1 mouse cellular context compared by ENCODE assay signal in genomic region chr17:35209785-35210535, GRCm38 (mm10).
TF ChIP-seq lines count a peak whose summit lies in the region.

No protein-coding gene starts in this region.

TF ChIP-seq in MEL, 35 proteins besides CTCF, POLR2A, EP300 and RAD21:
- TF ChIP-seq USF2 (IDR thresholded peaks at IDR 0.05; ENCODE audit: borderline replicate concordance in 1 of 2, insufficient read depth in 1 of 2, low read depth in 1 of 2, low read length in 2 of 2) (no peak), MAZ (IDR thresholded peaks at IDR 0.05; ENCODE audit: low read depth, low read length) (0 out of 2 replicates have a peak, but pooled peaks have one; percentile 42), CHD1 (IDR thresholded peaks at IDR 0.05; ENCODE audit: low read depth, low read length) (no peak), USF1 (IDR thresholded peaks at IDR 0.05; ENCODE audit: low read depth, low read length) (no peak), TBP (IDR thresholded peaks at IDR 0.05; ENCODE audit: low read depth, low read length) (peak; percentile 54; the same call in 1 of the 2 replicates), ELF1 (IDR thresholded peaks at IDR 0.05; ENCODE audit: low read depth, low read length) (0 out of 2 replicates have a peak, but pooled peaks have one; percentile 27), ZC3H11A (IDR thresholded peaks at IDR 0.05; ENCODE audit: low read depth, low read length) (no peak), UBTF (IDR thresholded peaks at IDR 0.05; ENCODE audit: borderline replicate concordance, insufficient read depth, low read depth, low read length) (no peak), MAFK (IDR thresholded peaks at IDR 0.05; ENCODE audit: borderline replicate concordance, low read depth, low read length) (no peak), SMC3 (IDR thresholded peaks at IDR 0.05; ENCODE audit: low read depth, low read length) (0 out of 2 replicates have a peak, but pooled peaks have one; percentile 21), ETS1 (IDR thresholded peaks at IDR 0.05; ENCODE audit: low read depth, low read length) (peak; percentile 92), CHD2 (IDR thresholded peaks at IDR 0.05; ENCODE audit: low read length) (no peak), MXI1 (IDR thresholded peaks at IDR 0.05; ENCODE audit: low read depth, low read length) (no peak; the same call in 1 of the 2 replicates), POLR2AphosphoS2 (IDR thresholded peaks at IDR 0.05; ENCODE audit: low read length) (no peak), E2F4 (IDR thresholded peaks at IDR 0.05; ENCODE audit: borderline replicate concordance, low read depth, low read length) (no peak), KAT2A (conservative IDR thresholded peaks at IDR 0.05; ENCODE audit: low read depth, low read length) (no peak), BHLHE40 (IDR thresholded peaks at IDR 0.05; ENCODE audit: borderline replicate concordance, low read depth, low read length) (peak; percentile 32; the same call in 1 of the 2 replicates), RCOR1 (IDR thresholded peaks at IDR 0.05; ENCODE audit: low read depth, low read length) (peak; percentile 48; the same call in 1 of the 2 replicates), HCFC1 (IDR thresholded peaks at IDR 0.05; ENCODE audit: low read depth, low read length) (peak; percentile 54; the same call in 1 of the 2 replicates), TAL1 (IDR thresholded peaks at IDR 0.05; ENCODE audit: low read length) (no peak), SIN3A (IDR thresholded peaks at IDR 0.05; ENCODE audit: low read length) (peak; percentile 91), POLR2AphosphoS5 (IDR thresholded peaks at IDR 0.05; ENCODE audit: borderline replicate concordance, low read depth, low read length) (no peak), GABPA (IDR thresholded peaks at IDR 0.05; ENCODE audit: low read depth, low read length) (no peak), MYC (IDR thresholded peaks at IDR 0.05; ENCODE audit: low read depth, low read length) (no peak), MAX (IDR thresholded peaks at IDR 0.05; ENCODE audit: low read length) (no peak), TCF12 (IDR thresholded peaks at IDR 0.05; ENCODE audit: low read depth, low read length) (no peak), MEF2A (IDR thresholded peaks at IDR 0.05; ENCODE audit: extremely low read depth, insufficient replicate concordance, low read depth, low read length, poor library complexity, severe bottlenecking) (no peak), GATA1 (IDR thresholded peaks at IDR 0.05; ENCODE audit: low read depth, low read length) (peak; percentile 77), NRF1 (IDR thresholded peaks at IDR 0.05; ENCODE audit: insufficient read depth, low read depth, low read length, poor library complexity, severe bottlenecking) (no peak), JUND (IDR thresholded peaks at IDR 0.05; ENCODE audit: low read depth, low read length) (no peak)
